Mouse (Mus musculus): ENCODE data around the gene 1600014C23Rik. TPM values are rescaled to one million over a fixed set of nuclear protein-coding genes. Genes with fewer than 3 reads are reported as not detected.

1600014C23Rik gene
- total RNA-seq, 1 experiment from 2014 or later = not detected

GRCm38 (mm10) chr17:45689120-45689519 lies 44.5 kb downstream of the 1600014C23Rik start:
- no peak for DNase-seq

- DNase-seq = no peak
Measured at GRCm38 (mm10) chr17:45686716-45687115, 46.9 kb downstream of the 1600014C23Rik start, which contains the start of gene Tmem63b. Tmem63b (minus strand) TSS chr17:45686905.

- DNase-seq = peak; percentile 95
Measured at GRCm38 (mm10) chr17:45686093-45686619, 47.5 kb downstream of the 1600014C23Rik start, which contains the start of gene Mrpl14. Mrpl14 (plus strand) TSS chr17:45686322.

- DNase-seq = peak; percentile 54
Measured at GRCm38 (mm10) chr17:45685171-45686092, 48.2 kb downstream of the 1600014C23Rik start.

GRCm38 (mm10) chr17:45684667-45685131 lies 48.9 kb downstream of the 1600014C23Rik start:
- no peak for DNase-seq

Other genes starting within 250 kb of the 1600014C23Rik start
- gene Aars2, start 227.0 kb downstream of the 1600014C23Rik start, total RNA-seq (2021) = 17.1 and 19.6 TPM in 2 replicates
- not detected in 2 replicates for gene Tcte1, start 210.4 kb downstream of the 1600014C23Rik start, total RNA-seq (2021)
- gene Tmem151b, start 184.2 kb downstream of the 1600014C23Rik start, total RNA-seq (2021) = 0.15 and 0.19 TPM in 2 replicates
- 3.1 and 3.6 TPM in 2 replicates for gene Nfkbie, start 178.1 kb downstream of the 1600014C23Rik start, total RNA-seq (2021)
- 59.6 and 74.2 TPM in 2 replicates for gene Slc35b2, start 170.0 kb downstream of the 1600014C23Rik start, total RNA-seq (2021)
- 1,940 and 2,378 TPM in 2 replicates for gene Hsp90ab1, start 160.6 kb downstream of the 1600014C23Rik start, total RNA-seq (2021)
- gene Slc29a1, start 134.2 kb downstream of the 1600014C23Rik start, total RNA-seq (2021) = 151 and 173 TPM in 2 replicates
- gene Mymx, start 131.7 kb downstream of the 1600014C23Rik start, total RNA-seq (2021) = not detected in 2 replicates
- gene Capn11, start 74.5 kb downstream of the 1600014C23Rik start, total RNA-seq (2021) = 0.46 TPM in 1 of 2 replicates, not detected in the other
- 101 and 124 TPM in 2 replicates for gene Mrpl14, start 47.5 kb downstream of the 1600014C23Rik start, total RNA-seq (2021)
- 51.6 TPM in 2 replicates for gene Tmem63b, start 46.9 kb downstream of the 1600014C23Rik start, total RNA-seq (2021)

Measured in adrenal gland, postnatal 25 days (tissue).